Mouse (Mus musculus) CD4-positive naive resting alpha-beta T cell, adult 57 days (primary cell): ENCODE results near the gene Lrrc30. TPM values are rescaled to one million over a fixed set of nuclear protein-coding genes. Genes with fewer than 3 reads are reported as not detected.

Experiments
- total RNA-seq: library from RNA; stranded (reverse); gene quantifications from one replicate; pipeline ENCODE4 v1.2.4, GENCODE M21; 2023

The Lrrc30 gene
- total RNA-seq: not detected

DNA sequence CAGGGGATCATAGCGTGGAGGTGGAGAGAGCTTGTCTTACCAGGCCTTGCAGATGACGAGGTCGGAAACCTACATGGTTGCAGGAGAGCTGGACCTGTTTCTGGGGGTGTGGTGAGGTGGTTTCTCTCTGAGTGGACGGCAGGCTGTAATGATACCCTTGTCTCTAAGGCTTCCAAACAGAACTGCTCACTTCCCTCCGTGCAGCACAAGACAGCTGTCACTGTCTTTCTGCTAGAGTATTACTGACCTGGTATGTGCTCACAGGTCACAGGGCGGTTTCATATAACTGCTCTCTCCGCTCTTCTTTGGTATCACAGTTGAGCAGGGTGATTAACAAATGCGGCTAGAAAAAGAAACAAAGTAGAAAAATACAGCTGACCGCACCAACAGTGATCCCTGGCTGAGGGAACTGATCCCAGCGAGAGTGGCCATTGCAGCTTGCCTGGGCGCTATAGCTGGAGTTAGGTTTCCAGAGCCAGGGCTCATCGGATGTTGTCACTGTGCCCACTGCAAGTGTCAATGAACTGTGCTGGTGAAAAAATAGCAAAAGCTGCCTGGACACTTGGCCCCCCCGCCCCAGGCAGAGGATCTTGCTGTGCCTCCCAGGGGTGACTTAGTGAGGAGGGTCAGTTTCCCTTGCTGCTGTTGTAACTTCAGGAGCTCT, at the start of gene Lrrc30:
Gene Lrrc30 (minus strand): TSS at position 48 of the 664 bp plus-strand sequence.

Other genes starting within 250 kb of the Lrrc30 start
- not detected for gene Lama1, start 64.5 kb upstream of the Lrrc30 start, total RNA-seq